Mouse (Mus musculus) cortical plate, adult 2 months (tissue): Measurements from ENCODE around the gene Mepce.

Experiments
- CTCF ChIP-seq: fragments of 200-500 bp; IDR thresholded peaks from 2 replicates; pipeline ENCODE4 v1.5.1; 2011; ENCODE audit warnings: mild to moderate bottlenecking, control low read depth, low read length; ENCODE audit not compliant: insufficient read depth; ENCODE audit errors: extremely low read depth
- POLR2A ChIP-seq: fragments of 200-500 bp; IDR thresholded peaks from 2 replicates; pipeline ENCODE4 v1.6.1; 2011; ENCODE audit warnings: mild to moderate bottlenecking, low read length, control low read depth; ENCODE audit not compliant: insufficient read depth; ENCODE audit errors: extremely low read depth

GRCm38 (mm10) chr5:137742836-137743235, 44.6 kb downstream of the Mepce start:
- TF ChIP-seq CTCF (no peak), POLR2A (no peak)
